Mouse (Mus musculus): ENCODE results near the gene Atox1.
A peak's percentile ranks its signal among the peaks of the same experiment; 100 is the strongest.
"Not testable (repeated sequence)": the region's sequence is repeated elsewhere in the genome, so short reads cannot be mapped to it uniquely, and the experiment has no call there.

Gene Atox1

DNA sequence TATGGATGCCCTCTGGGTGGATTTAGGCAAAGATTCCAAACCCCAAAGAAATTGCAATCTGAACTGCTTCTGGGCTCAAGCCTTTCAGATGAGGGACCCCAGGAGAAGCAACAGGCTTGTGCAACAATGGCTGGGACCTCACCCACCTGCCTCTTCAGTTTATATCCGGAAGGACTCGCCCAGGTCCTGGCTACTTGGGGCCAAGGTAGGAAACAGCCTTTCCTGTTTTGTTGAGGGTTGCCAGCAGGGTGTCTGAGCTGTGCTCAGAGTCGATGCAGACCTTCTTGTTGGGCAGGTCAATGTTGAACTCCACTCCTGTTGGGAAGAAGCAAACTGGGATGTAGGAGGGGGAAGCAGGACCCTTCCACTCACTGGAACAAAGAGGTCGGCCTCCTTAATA, 10.7 kb downstream of the Atox1 start:
- DNase-seq, result no peak

DNA sequence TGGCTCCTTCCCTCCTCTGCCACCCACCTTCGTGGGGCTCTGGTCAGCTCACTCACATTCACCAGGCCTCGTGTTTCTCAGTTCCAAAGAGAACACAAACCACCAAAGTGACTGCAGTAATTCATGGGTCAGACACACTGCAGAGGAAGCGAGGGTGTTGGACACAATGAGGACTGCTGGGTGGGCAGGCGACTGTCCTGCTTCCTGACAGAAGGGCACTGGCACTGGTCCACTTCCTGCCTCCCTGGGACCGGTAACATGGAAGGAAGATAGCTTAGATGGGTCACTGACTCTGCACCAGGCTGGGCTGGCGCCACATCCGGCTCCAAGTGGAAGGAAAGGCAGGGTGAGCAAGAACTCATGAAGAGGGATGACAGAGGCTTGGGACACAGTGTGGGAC, 11.5 kb downstream of the Atox1 start:
- peak in 1 of 2 experiments; percentile 43 for DNase-seq

DNA sequence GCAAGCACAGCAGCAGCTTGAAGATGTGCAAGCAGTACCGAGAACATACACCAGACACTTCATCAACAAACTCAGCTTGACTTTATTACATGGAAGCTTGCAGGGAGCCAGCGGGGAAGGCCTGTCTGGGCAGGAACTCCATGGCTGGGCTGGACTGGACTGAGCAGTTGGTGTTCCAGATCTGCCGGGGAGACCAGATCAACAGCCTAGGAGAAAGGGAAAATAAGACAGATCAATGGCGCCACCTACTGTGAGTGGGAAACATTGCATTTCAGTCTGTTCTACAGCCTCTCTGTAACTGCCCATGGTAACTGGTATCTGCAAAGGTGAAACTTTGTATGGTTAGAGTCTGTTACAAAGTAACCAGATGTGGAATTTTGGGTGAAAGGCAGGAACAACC, 14.5 kb downstream of the Atox1 start:
- DNase-seq, result peak; percentile 80 to 84

DNA sequence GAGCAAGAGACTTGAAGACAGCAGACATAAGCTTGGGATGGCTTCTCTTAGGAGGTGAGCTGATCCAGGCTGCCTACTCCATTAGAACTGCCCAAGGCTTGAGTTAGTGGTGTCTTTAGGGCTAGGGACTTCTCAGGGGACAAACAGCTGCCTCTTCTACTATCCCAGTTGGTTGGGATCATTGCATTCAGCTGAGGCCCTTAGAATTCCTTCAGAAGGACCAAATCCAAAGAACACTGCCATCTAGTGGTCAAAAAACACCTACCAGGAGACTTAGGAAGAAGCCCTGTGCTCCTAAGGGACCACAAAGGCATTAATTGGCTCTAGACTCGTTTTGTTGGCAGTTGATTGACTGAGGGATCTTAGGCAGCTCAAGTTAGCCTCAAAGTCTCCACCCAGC, 16.3 kb downstream of the Atox1 start:
- peak in 1 of 2 experiments; percentile 58 for DNase-seq

DNA sequence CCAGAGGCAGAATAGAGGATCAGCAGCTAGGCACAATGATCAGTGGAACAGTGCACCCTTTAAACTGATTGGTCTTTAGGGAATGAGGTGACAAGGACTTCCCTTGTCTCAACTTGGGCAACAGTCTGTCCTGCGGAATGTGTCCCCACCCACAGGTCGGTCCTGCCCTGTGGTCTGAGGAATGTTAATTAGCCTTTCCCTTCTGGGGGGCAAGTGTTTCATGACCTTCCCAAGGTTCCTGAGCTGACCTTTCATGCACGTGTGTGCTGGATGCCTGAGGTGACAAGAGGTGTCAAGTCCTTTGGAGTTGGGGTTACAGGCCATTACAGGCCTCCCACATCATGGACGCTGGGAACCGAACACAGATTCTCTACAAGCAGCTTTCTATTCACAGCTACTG, 21.3 kb downstream of the Atox1 start:
- DNase-seq, result no peak

DNA sequence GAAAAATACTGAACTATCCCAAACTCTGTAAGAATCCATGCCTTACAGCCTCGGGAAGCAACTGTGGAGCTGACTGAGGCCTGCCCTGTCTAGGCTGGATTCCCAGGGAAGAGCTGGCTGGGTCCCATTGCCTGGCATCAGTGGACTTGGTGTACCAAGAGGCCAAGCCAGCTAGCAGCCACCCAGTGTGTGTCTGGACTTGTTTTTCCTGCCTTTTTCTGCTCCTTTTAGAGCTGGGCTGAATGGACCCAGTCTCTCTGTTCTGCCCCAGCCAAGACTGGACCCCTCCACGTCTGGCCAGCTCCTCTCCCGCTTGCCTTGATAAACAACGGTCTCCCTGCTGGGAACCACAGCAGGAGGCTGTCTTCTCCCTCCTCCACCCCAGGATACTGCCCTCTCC, 23.0 kb downstream of the Atox1 start:
- DNase-seq, result no peak

DNA sequence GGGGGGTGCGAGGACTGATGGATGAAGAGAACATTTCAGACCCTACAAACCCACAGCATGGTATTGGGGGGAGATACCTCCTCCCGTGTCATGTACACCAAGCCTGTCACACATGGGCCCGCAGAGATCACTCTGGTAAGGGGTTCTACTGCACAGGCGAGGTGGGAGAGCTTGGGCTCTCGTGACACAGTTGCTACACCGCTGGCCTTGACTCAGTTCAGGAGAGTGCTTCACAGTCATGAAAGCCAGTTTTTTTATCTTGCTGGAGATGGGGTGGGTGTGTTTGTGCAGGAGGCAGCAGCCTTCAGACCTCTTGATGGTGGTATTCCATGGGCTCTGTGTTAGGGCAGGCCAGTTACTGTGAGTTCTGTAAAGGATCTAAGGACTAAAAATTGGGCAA, 24.9 kb downstream of the Atox1 start:
- no peak for DNase-seq

- DNase-seq, result no peak
Measured at GRCm38 (mm10) chr11:55432981-55433380, 28.1 kb downstream of the Atox1 start.

GRCm38 (mm10) chr11:55429973-55430372, 31.1 kb downstream of the Atox1 start:
- DNase-seq, result no peak

DNA sequence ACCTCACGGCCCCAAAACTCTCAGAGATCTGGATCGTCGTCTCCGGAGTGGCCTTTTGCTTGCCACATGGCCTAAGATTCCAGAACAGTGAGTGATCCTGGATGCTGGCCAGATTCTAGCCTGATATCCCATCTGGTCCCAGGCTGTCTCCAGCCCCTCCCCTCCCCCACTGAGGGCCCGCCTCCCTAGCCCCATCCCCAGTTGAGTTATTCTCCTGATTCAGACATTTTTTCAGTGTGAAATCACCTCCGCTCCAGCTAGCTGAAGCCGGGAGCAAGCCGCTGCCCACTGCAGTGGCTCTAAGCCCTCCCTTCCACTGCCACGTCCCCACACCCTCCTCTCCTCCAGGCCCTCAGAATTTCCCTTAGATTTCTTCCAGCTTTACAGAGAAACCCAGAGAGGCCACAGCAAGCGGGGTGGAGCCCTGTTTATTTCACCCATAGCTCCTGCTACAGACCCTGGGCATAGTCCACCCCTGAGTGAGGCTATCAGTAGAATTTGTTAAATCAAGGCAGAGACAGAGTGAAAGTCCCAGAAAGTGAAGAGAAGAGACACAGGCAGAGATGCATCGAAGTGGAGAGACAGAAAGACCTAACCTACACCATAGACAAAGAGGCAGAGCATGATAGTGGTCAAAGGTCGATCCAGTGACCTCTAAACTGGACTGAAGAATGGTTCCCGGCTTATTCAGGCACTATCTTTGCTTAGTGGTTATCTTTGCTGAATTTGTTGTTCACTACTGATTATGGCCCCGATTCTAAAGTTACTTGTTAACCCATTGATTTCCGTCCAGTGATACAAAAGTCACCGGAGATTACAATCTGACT, 32.6 kb downstream of the Atox1 start:
- peak; percentile 81 for DNase-seq

DNA sequence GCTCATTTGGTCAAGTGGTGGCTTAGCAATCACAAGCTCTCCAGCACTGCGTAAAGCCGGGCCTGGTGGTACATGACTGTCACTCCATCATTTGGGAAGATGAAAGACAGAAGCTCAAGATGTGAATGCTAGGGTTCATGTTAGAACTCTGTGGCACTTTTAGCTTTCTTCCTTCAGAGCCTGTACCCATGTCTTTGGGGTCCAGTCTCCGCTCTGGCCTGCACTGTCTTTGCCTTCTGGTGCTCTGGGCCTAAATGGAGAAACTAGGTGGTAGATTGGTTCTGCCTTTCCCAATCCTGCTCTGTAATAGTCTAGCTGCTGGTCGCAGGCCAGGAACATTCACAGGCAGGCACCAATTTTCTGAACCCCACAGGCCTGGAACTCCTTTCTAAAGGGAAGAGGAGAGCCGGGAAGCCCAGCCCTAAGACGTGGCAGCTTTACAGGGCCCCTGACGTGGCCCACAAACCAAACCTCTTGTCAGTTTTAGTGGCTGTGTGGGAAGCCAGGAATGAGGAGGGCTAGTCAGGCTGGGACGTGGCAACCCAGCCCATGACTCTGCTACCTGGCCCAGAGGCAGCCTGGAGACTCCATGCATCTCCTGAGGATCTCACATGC, 36.2 kb downstream of the Atox1 start:
- DNase-seq, result no peak

- DNase-seq, result no peak
Measured at GRCm38 (mm10) chr11:55423756-55424155, 37.3 kb downstream of the Atox1 start.

DNA sequence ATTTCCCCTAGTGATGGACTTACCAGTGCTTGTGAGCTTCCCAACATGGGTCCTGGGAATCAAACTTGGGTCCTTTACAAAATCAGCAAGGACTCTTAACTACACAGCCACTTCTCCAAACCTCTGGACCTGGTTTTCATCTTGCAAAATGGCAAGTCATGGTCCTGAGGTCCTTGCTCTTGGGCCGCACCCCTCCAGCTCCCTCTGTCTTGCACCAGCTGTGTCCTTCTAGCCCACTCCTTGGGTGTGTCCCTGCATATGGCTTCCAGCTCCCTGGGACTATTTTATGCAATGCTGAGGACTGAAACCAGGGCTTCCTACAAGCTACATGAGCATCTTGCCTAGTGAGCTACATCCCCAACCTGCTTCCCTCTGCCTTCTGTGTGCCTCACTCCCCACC, 38.1 kb downstream of the Atox1 start, which contains the start of gene Sparc:
TSS of gene Sparc (minus strand) at position 206 of the 400 bp plus-strand sequence.
- DNase-seq, result no peak

DNA sequence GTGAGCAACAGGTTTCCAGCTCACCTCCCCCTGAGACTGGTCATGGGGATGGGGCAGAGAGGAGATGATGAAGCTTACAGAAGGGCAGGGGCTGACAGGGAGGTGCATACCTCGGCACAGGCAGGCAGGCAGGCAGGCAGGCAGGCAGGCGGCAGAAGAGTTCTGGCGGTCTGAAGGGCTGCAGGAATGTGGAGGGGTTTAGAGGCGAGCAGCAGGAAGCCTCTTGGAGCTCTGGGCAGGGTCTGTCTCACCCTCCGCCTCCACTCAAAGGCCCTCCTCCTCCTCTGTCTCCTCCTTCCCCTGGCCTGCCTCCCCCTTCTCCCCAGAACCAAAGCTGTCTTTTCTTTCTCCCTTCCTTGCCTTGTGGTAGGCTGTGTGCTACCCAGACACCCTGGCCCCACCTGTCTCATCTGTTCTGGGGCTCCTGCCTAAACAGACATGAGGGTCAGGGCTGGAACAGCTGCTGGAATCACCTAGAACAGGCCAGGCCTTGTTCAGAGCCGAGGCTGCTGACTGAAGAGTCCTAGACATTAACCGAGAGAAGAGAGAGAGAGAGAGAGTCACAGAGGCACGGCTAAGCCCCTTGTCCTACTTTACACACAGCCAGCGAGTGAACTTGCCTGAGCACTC, 41.2 kb downstream of the Atox1 start:
- DNase-seq, result peak; percentile 48 to 52

DNA sequence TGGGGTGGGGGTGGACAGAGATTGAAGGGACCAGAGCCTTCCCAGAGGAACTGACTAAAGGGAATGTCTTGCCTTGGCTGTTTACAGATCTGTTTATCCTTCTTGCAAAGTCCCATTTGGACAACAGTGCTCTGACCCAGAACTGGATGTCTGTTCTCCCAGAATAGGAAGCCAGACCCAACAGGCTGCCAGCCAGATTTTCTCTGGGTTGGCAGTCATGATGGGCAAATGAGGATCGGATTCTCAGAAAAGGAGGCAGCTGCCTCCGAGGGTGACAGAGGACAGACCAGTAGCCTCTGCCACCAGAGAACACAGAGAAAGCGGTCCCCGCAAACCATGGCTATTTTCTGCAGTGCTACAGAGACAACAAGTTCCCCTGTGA, 41.8 kb downstream of the Atox1 start:
- no peak for DNase-seq

GRCm38 (mm10) chr11:55418704-55419061, 42.4 kb downstream of the Atox1 start:
- no peak for DNase-seq

- DNase-seq, result peak in 1 of 2 experiments; percentile 43
Measured at GRCm38 (mm10) chr11:55417898-55418703, 42.9 kb downstream of the Atox1 start.

GRCm38 (mm10) chr11:55416609-55417265, 44.3 kb downstream of the Atox1 start:
- peak in 1 of 2 experiments; percentile 16 for DNase-seq

GRCm38 (mm10) chr11:55415731-55416130, 45.3 kb downstream of the Atox1 start:
- DNase-seq, result not testable (repeated sequence)

DNA sequence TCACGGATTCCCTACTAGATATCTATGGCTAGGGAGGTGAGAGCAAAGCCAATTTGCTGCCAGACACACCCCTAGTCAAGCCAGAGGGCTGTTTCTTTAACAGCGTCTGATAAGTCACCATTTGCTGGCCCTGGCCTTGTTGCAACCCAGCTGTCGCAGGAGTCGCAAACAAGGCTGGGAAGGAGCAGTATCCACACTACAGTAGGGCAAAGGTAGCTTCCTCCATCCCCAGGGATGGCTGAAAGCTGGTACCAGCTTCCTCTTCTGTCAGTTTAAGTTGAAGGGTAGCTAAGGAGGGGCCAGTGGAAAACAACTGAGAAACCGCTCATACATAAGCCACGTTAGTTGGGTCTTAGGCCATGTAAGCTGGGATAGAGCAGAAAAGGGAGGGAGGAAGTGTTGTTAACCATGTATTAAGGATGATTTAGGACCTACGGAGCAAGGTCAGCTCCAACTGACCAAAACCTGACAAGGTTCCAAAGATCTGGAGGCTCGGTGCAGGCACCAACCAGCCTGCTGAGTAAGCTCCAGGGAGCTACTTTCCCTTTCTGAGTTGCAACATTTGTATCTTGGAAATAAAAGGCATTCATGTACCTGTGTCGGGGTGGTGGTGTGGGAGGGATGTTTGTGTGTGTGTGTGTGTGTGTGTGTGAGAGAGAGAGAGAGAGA, 45.9 kb downstream of the Atox1 start:
- peak in 1 of 2 experiments; percentile 20 for DNase-seq

- DNase-seq, result no peak
Measured at GRCm38 (mm10) chr11:55414314-55414713, 46.7 kb downstream of the Atox1 start.

GRCm38 (mm10) chr11:55413416-55413796, 47.6 kb downstream of the Atox1 start:
- DNase-seq, result no peak

Data from kidney, adult 8-10 months (tissue).